Mouse (Mus musculus): ENCODE results near the gene Ms4a5. TPM values are rescaled to one million over a fixed set of nuclear protein-coding genes. Genes with fewer than 3 reads are reported as not detected.
A peak's percentile ranks its signal among the peaks of the same experiment; 100 is the strongest.
"Not testable (repeated sequence)": the region's sequence is repeated elsewhere in the genome, so short reads cannot be mapped to it uniquely, and the experiment has no call there.

Gene Ms4a5
- polyA plus RNA-seq, 1 experiment: not detected

- no peaks in the 10 kb centered on the region for H3K27me3 ChIP-seq (ENCODE audit: control insufficient read depth, insufficient read depth, low read length, poor library complexity, severe bottlenecking)
- H3K4me3 ChIP-seq (ENCODE audit: low read depth, low read length): no peak overlapping the region
- H3K9ac ChIP-seq (ENCODE audit: low read depth, poor library complexity, severe bottlenecking): no peak overlapping the region
- H3K27ac ChIP-seq (ENCODE audit: insufficient read depth, low read length): peak overlapping the region; percentile 99
- H3K4me1 ChIP-seq (ENCODE audit: control insufficient read depth, insufficient read depth, low read length): no peaks in the 10 kb centered on the region
- H3K9me3 ChIP-seq (replicated peaks; ENCODE audit: control insufficient read depth, insufficient read depth, low read length, poor library complexity, severe bottlenecking): peaks cover 19% of the 10 kb centered on the region
- no peaks in the 10 kb centered on the region for H3K36me3 ChIP-seq (ENCODE audit: control insufficient read depth, insufficient read depth, low read length, poor library complexity, severe bottlenecking)
- TF ChIP-seq EP300 (IDR thresholded peaks at IDR 0.05; ENCODE audit: insufficient read depth, low read depth, low read length) (peak; percentile 98), POLR2A (IDR thresholded peaks at IDR 0.05; ENCODE audit: insufficient read depth, low read length) (no peak)
Measured at GRCm38 (mm10) chr19:11298939-11299338, 15.3 kb upstream of the Ms4a5 start.

- not testable (repeated sequence) for H3K4me1 ChIP-seq (ENCODE audit: control insufficient read depth, insufficient read depth, low read length); H3K4me3 ChIP-seq (ENCODE audit: low read depth, low read length); H3K9me3 ChIP-seq (replicated peaks; ENCODE audit: control insufficient read depth, insufficient read depth, low read length, poor library complexity, severe bottlenecking); H3K36me3 ChIP-seq (ENCODE audit: control insufficient read depth, insufficient read depth, low read length, poor library complexity, severe bottlenecking); H3K27me3 ChIP-seq (ENCODE audit: control insufficient read depth, insufficient read depth, low read length, poor library complexity, severe bottlenecking)
- Histone ChIP-seq H3K27ac (ENCODE audit: insufficient read depth, low read length) (peak overlapping the region; percentile 86), H3K9ac (ENCODE audit: low read depth, poor library complexity, severe bottlenecking) (peak overlapping the region; percentile 90)
Measured at GRCm38 (mm10) chr19:11293616-11294015, 9.9 kb upstream of the Ms4a5 start.

GRCm38 (mm10) chr19:11292990-11293389, 9.3 kb upstream of the Ms4a5 start:
- Histone ChIP-seq H3K27ac (ENCODE audit: insufficient read depth, low read length) (peak overlapping the region; percentile 96), H3K4me3 (ENCODE audit: low read depth, low read length) (peak overlapping the region; percentile 84), H3K9me3 (replicated peaks; ENCODE audit: control insufficient read depth, insufficient read depth, low read length, poor library complexity, severe bottlenecking) (no peaks in the 10 kb centered on the region), H3K9ac (ENCODE audit: low read depth, poor library complexity, severe bottlenecking) (peak overlapping the region; percentile 90), H3K4me1 (ENCODE audit: control insufficient read depth, insufficient read depth, low read length) (no peaks in the 10 kb centered on the region), H3K36me3 (ENCODE audit: control insufficient read depth, insufficient read depth, low read length, poor library complexity, severe bottlenecking) (no peaks in the 10 kb centered on the region), H3K27me3 (ENCODE audit: control insufficient read depth, insufficient read depth, low read length, poor library complexity, severe bottlenecking) (no peaks in the 10 kb centered on the region)
- TF ChIP-seq CTCF (IDR thresholded peaks at IDR 0.05; ENCODE audit: low read depth, low read length) (no peak), POLR2A (IDR thresholded peaks at IDR 0.05; ENCODE audit: insufficient read depth, low read length) (no peak), EP300 (IDR thresholded peaks at IDR 0.05; ENCODE audit: insufficient read depth, low read depth, low read length) (no peak)

- Histone ChIP-seq H3K4me1 (ENCODE audit: control insufficient read depth, insufficient read depth, low read length) (no peaks in the 10 kb centered on the region), H3K9me3 (replicated peaks; ENCODE audit: control insufficient read depth, insufficient read depth, low read length, poor library complexity, severe bottlenecking) (no peaks in the 10 kb centered on the region), H3K27me3 (ENCODE audit: control insufficient read depth, insufficient read depth, low read length, poor library complexity, severe bottlenecking) (no peaks in the 10 kb centered on the region; the same call in 1 of the 2 replicates), H3K36me3 (ENCODE audit: control insufficient read depth, insufficient read depth, low read length, poor library complexity, severe bottlenecking) (no peaks in the 10 kb centered on the region), H3K9ac (ENCODE audit: low read depth, poor library complexity, severe bottlenecking) (no peak overlapping the region), H3K4me3 (ENCODE audit: low read depth, low read length) (no peak overlapping the region), H3K27ac (ENCODE audit: insufficient read depth, low read length) (no peak overlapping the region)
- no peak for TF ChIP-seq CTCF (IDR thresholded peaks at IDR 0.05; ENCODE audit: low read depth, low read length)
- no peak for TF ChIP-seq EP300 (IDR thresholded peaks at IDR 0.05; ENCODE audit: insufficient read depth, low read depth, low read length)
- TF ChIP-seq POLR2A (IDR thresholded peaks at IDR 0.05; ENCODE audit: insufficient read depth, low read length): no peak
Measured at GRCm38 (mm10) chr19:11280223-11280622, 3.5 kb downstream of the Ms4a5 start.

- Histone ChIP-seq H3K9ac (ENCODE audit: low read depth, poor library complexity, severe bottlenecking) (no peak overlapping the region), H3K4me3 (ENCODE audit: low read depth, low read length) (no peak overlapping the region), H3K9me3 (replicated peaks; ENCODE audit: control insufficient read depth, insufficient read depth, low read length, poor library complexity, severe bottlenecking) (no peaks in the 10 kb centered on the region), H3K4me1 (ENCODE audit: control insufficient read depth, insufficient read depth, low read length) (no peaks in the 10 kb centered on the region), H3K27me3 (ENCODE audit: control insufficient read depth, insufficient read depth, low read length, poor library complexity, severe bottlenecking) (no peaks in the 10 kb centered on the region), H3K27ac (ENCODE audit: insufficient read depth, low read length) (no peak overlapping the region), H3K36me3 (ENCODE audit: control insufficient read depth, insufficient read depth, low read length, poor library complexity, severe bottlenecking) (no peaks in the 10 kb centered on the region)
- TF ChIP-seq CTCF (IDR thresholded peaks at IDR 0.05; ENCODE audit: low read depth, low read length) (no peak), POLR2A (IDR thresholded peaks at IDR 0.05; ENCODE audit: insufficient read depth, low read length) (no peak), EP300 (IDR thresholded peaks at IDR 0.05; ENCODE audit: insufficient read depth, low read depth, low read length) (no peak)
Measured at GRCm38 (mm10) chr19:11276431-11276830, 7.2 kb downstream of the Ms4a5 start.

GRCm38 (mm10) chr19:11266956-11267355, 16.7 kb downstream of the Ms4a5 start:
- H3K36me3 ChIP-seq (ENCODE audit: control insufficient read depth, insufficient read depth, low read length, poor library complexity, severe bottlenecking): no peaks in the 10 kb centered on the region
- H3K27me3 ChIP-seq (ENCODE audit: control insufficient read depth, insufficient read depth, low read length, poor library complexity, severe bottlenecking): no peaks in the 10 kb centered on the region
- no peaks in the 10 kb centered on the region for H3K9me3 ChIP-seq (replicated peaks; ENCODE audit: control insufficient read depth, insufficient read depth, low read length, poor library complexity, severe bottlenecking)
- no peak for TF ChIP-seq EP300 (IDR thresholded peaks at IDR 0.05; ENCODE audit: insufficient read depth, low read depth, low read length)
- TF ChIP-seq POLR2A (IDR thresholded peaks at IDR 0.05; ENCODE audit: insufficient read depth, low read length): no peak
- no peak for TF ChIP-seq CTCF (IDR thresholded peaks at IDR 0.05; ENCODE audit: low read depth, low read length)
- no peak overlapping the region for H3K9ac ChIP-seq (ENCODE audit: low read depth, poor library complexity, severe bottlenecking)
- H3K4me3 ChIP-seq (ENCODE audit: low read depth, low read length): no peak overlapping the region
- H3K27ac ChIP-seq (ENCODE audit: insufficient read depth, low read length): no peak overlapping the region
- H3K4me1 ChIP-seq (ENCODE audit: control insufficient read depth, insufficient read depth, low read length): no peaks in the 10 kb centered on the region
